Mouse (Mus musculus) heart, embryonic 16.5 days (tissue): ENCODE measurements around the gene Ifnk. TPM values are rescaled to one million over a fixed set of nuclear protein-coding genes. Genes with fewer than 3 reads are reported as not detected.

Source experiments
- ATAC-seq: fragments of 200-750 bp; cut with Nextera tagmentation; replicated peaks from 2 replicates; pipeline ENCODE4 v1.8.0; 2017; ENCODE audit warnings: moderate number of reproducible peaks; ENCODE audit not compliant: insufficient read depth, low FRiP score; ENCODE audit errors: extremely low read depth
- H3K27ac ChIP-seq: fragments of 300-500 bp; sonication (generic); 2 replicates; pipeline ENCODE4 v1.5.1; 2014; ENCODE audit warnings: mild to moderate bottlenecking, low read length, control low read depth, moderate library complexity
- H3K27me3 ChIP-seq: fragments of 300-500 bp; sonication (generic); 2 replicates; pipeline ENCODE4 v1.6.1; 2014; ENCODE audit warnings: low read length, mixed read lengths; ENCODE audit not compliant: control insufficient read depth, insufficient read depth
- H3K36me3 ChIP-seq: fragments of 300-500 bp; sonication (generic); 2 replicates; pipeline ENCODE4 v1.6.1; 2014; ENCODE audit not compliant: control insufficient read depth, insufficient read depth
- H3K4me1 ChIP-seq: fragments of 300-500 bp; sonication (generic); 2 replicates; pipeline ENCODE4 v1.6.1; 2014; ENCODE audit warnings: low read length, mixed read lengths; ENCODE audit not compliant: control insufficient read depth, insufficient read depth
- H3K4me2 ChIP-seq: fragments of 300-500 bp; sonication (generic); 2 replicates; pipeline ENCODE4 v1.6.1; 2014; ENCODE audit warnings: low read depth, mild to moderate bottlenecking, control low read depth, low read length
- H3K4me3 ChIP-seq: fragments of 300-500 bp; sonication (generic); 2 replicates; pipeline ENCODE4 v1.5.1; 2014; ENCODE audit warnings: mild to moderate bottlenecking, control low read depth, low read length
- H3K9ac ChIP-seq: fragments of 300-500 bp; sonication (generic); 2 replicates; pipeline ENCODE4 v1.6.1; 2014; ENCODE audit warnings: low read length, control low read depth
- H3K9me3 ChIP-seq: fragments of 300-500 bp; sonication (generic); replicated peaks from 2 replicates; pipeline ENCODE4 v1.6.1; 2016; ENCODE audit warnings: low read length; ENCODE audit not compliant: control insufficient read depth
- WGBS: fragments of 180-500 bp; shearing (Covaris S2); extraction: QIAGEN DNeasy Blood & Tissue Kit; methylation state at CpG from one replicate; pipeline ENCODE4 v1.1.7; 2014; 5-methylcytosine and 5-hydroxymethylcytosine counted together
- polyA plus RNA-seq: library from polyadenylated mRNA; unstranded; fragments of >200 nt; fragmentation: Nextera tagmentation; extraction: Ambion mirVana; gene quantifications from 2 replicates; pipeline ENCODE4 v1.2.1, GENCODE M21; 2015

Gene Ifnk
- polyA plus RNA-seq, 1 experiment from 2014 or later: 0.18 TPM

- WGBS: 42% methylated on average over 7 of the region's 7 CpGs
- H3K27me3 ChIP-seq: no peaks in the 10 kb centered on the region
- ATAC-seq: no peak
- no peak overlapping the region for H3K4me2 ChIP-seq
- H3K27ac ChIP-seq: no peak overlapping the region
- H3K36me3 ChIP-seq: peaks cover 19% of the 10 kb centered on the region
- no peaks in the 10 kb centered on the region for H3K9me3 ChIP-seq
- H3K4me3 ChIP-seq: no peak overlapping the region
- H3K4me1 ChIP-seq: peaks cover 8% of the 10 kb centered on the region
- H3K9ac ChIP-seq: no peak overlapping the region
These were observed 40.9 kb downstream of the Ifnk start for GRCm38 (mm10) chr4:35192725-35193124.

GRCm38 (mm10) chr4:35201700-35202099, 49.8 kb downstream of the Ifnk start:
- peaks cover 38% of the 10 kb centered on the region for H3K36me3 ChIP-seq
- no peak overlapping the region for H3K9ac ChIP-seq
- ATAC-seq: no peak
- H3K27ac ChIP-seq: no peak overlapping the region
- H3K4me3 ChIP-seq: no peak overlapping the region
- WGBS: 76% methylated on average over 5 of the region's 5 CpGs
- no peaks in the 10 kb centered on the region for H3K9me3 ChIP-seq
- no peaks in the 10 kb centered on the region for H3K27me3 ChIP-seq
- H3K4me2 ChIP-seq: no peak overlapping the region
- no peaks in the 10 kb centered on the region for H3K4me1 ChIP-seq

Other genes starting within 250 kb of the Ifnk start
- gene Mob3b, start 5.4 kb downstream of the Ifnk start, polyA plus RNA-seq: 3.9 and 4.7 TPM in 2 replicates
- 22.1 and 22.6 TPM in 2 replicates for gene C9orf72, start 74.1 kb downstream of the Ifnk start, polyA plus RNA-seq